Mouse (Mus musculus) thymus, adult 2 months (tissue): ENCODE measurements around the gene Tas1r2. TPM values are rescaled to one million over a fixed set of nuclear protein-coding genes. Genes with fewer than 3 reads are reported as not detected.

Experiments
- DNase-seq: peaks from one replicate; pipeline ENCODE4 v3.0.0; 2021
- H3K27ac ChIP-seq: fragments of 200-500 bp; 2 replicates; pipeline ENCODE4 v1.5.1; 2012; ENCODE audit warnings: low read length, control low read depth; ENCODE audit not compliant: control insufficient read depth, insufficient read depth
- H3K27me3 ChIP-seq: fragments of 200-500 bp; 2 replicates; pipeline ENCODE4 v1.6.1; 2012; ENCODE audit warnings: mild to moderate bottlenecking, low read length, moderate library complexity, mixed read lengths; ENCODE audit not compliant: control insufficient read depth, insufficient read depth
- H3K36me3 ChIP-seq: fragments of 200-500 bp; 2 replicates; pipeline ENCODE4 v1.6.1; 2012; ENCODE audit warnings: mild to moderate bottlenecking, low read length, moderate library complexity; ENCODE audit not compliant: control insufficient read depth, insufficient read depth
- H3K4me1 ChIP-seq: fragments of 200-500 bp; replicated peaks from 2 replicates; pipeline ENCODE4 v1.6.1; 2012; ENCODE audit warnings: low read length; ENCODE audit not compliant: control insufficient read depth, insufficient read depth
- H3K4me3 ChIP-seq: fragments of 200-500 bp; 2 replicates; pipeline ENCODE4 v1.5.1; 2012; ENCODE audit warnings: mild to moderate bottlenecking, low read length, control low read depth, moderate library complexity; ENCODE audit not compliant: control insufficient read depth, insufficient read depth
- CTCF ChIP-seq: fragments of 200-500 bp; IDR thresholded peaks from 2 replicates; pipeline ENCODE4 v1.5.1; 2012; ENCODE audit warnings: mild to moderate bottlenecking, control low read depth, low read length, moderate library complexity, borderline replicate concordance; ENCODE audit not compliant: control insufficient read depth, poor library complexity, insufficient read depth; ENCODE audit errors: extremely low read depth
- POLR2A ChIP-seq: fragments of 200-500 bp; IDR thresholded peaks from 2 replicates; pipeline ENCODE4 v1.6.1; 2012; ENCODE audit warnings: mild to moderate bottlenecking, low read length, control low read depth, moderate library complexity; ENCODE audit not compliant: control insufficient read depth, poor library complexity, insufficient read depth; ENCODE audit errors: extremely low read depth
- WGBS: fragments of 180-500 bp; shearing (Covaris S2); methylation state at CpG from one replicate; pipeline ENCODE4 v1.1.7; 2018; 5-methylcytosine and 5-hydroxymethylcytosine counted together
- polyA plus RNA-seq: library from polyadenylated mRNA; depleted of rRNA; stranded (reverse); fragments of >200 nt; gene quantifications from 2 replicates; pipeline ENCODE4 v1.2.3, GENCODE M21; 2012; rRNA removed

The Tas1r2 gene
- polyA plus RNA-seq = 0.05 and 0.17 TPM in 2 replicates

GRCm38 (mm10) chr4:139653238-139653637, at the start of gene Tas1r2:
Gene Tas1r2 (plus strand): TSS chr4:139653538.
- TF ChIP-seq POLR2A = no peak
- no peak for TF ChIP-seq CTCF
- no peak for DNase-seq
- H3K36me3 ChIP-seq = no peaks in the 10 kb centered on the region
- WGBS = 91% methylated on average over 8 of the region's 8 CpGs
- H3K27ac ChIP-seq = no peak within 1 kb of the TSS
- no peaks in the 10 kb centered on the region for H3K4me1 ChIP-seq
- no peaks in the 10 kb centered on the region for H3K27me3 ChIP-seq
- no peak within 1 kb of the TSS for H3K4me3 ChIP-seq

- Histone ChIP-seq H3K4me3 (no peak overlapping the region), H3K27ac (no peak overlapping the region), H3K4me1 (peaks cover 45% of the 10 kb centered on the region), H3K36me3 (no peaks in the 10 kb centered on the region), H3K27me3 (no peaks in the 10 kb centered on the region)
- DNase-seq = no peak
- 80% methylated on average over 11 of the region's 11 CpGs for WGBS
- TF ChIP-seq POLR2A = no peak
- no peak for TF ChIP-seq CTCF
Observed at GRCm38 (mm10) chr4:139605216-139605615, 48.1 kb upstream of the Tas1r2 start.

GRCm38 (mm10) chr4:139606732-139607131, 46.6 kb upstream of the Tas1r2 start:
- H3K27me3 ChIP-seq = no peaks in the 10 kb centered on the region
- no peak overlapping the region for H3K27ac ChIP-seq
- DNase-seq = no peak
- no peak overlapping the region for H3K4me3 ChIP-seq
- WGBS = 94% methylated on average over 5 of the region's 5 CpGs
- no peaks in the 10 kb centered on the region for H3K36me3 ChIP-seq
- H3K4me1 ChIP-seq = peaks cover 40% of the 10 kb centered on the region
- no peak for TF ChIP-seq POLR2A
- TF ChIP-seq CTCF = no peak

DNA sequence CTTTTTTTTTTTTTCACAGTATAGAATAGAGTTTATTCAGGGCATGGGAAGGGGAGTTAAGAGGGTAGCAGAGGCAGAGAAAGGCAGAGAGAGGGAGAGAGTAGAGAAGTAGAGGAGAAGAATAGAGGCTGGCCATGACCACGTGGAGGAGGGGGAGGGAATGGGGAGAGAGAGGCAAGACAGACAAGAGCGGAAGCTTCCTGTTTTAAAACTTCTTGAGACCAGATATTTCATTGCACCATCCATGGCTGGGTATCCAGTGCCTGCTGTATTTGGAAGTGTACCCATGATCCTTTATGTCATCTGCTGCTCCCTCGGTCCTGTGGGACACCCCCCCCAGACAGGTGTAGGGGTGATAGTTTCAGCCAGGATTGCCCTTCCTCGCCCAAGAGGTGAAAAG, 44.4 kb upstream of the Tas1r2 start:
- 53% methylated on average over 4 of the region's 4 CpGs for WGBS
- DNase-seq = no peak
- Histone ChIP-seq H3K27ac (no peak overlapping the region), H3K4me3 (no peak overlapping the region), H3K36me3 (no peaks in the 10 kb centered on the region), H3K4me1 (peaks cover 28% of the 10 kb centered on the region), H3K27me3 (no peaks in the 10 kb centered on the region)
- TF ChIP-seq CTCF (no peak), POLR2A (no peak)

- H3K4me3 ChIP-seq = no peak overlapping the region
- no peaks in the 10 kb centered on the region for H3K36me3 ChIP-seq
- no peak overlapping the region for H3K27ac ChIP-seq
- no peak for DNase-seq
- no peaks in the 10 kb centered on the region for H3K27me3 ChIP-seq
- TF ChIP-seq POLR2A = no peak
- no peak for TF ChIP-seq CTCF
- peaks cover 27% of the 10 kb centered on the region for H3K4me1 ChIP-seq
- 72% methylated on average over 6 of the region's 6 CpGs for WGBS
Observed at GRCm38 (mm10) chr4:139610954-139611353, 42.4 kb upstream of the Tas1r2 start.

GRCm38 (mm10) chr4:139611542-139611953, 41.8 kb upstream of the Tas1r2 start:
- Histone ChIP-seq H3K4me1 (peaks cover 24% of the 10 kb centered on the region), H3K27ac (no peak overlapping the region), H3K36me3 (no peaks in the 10 kb centered on the region), H3K27me3 (no peaks in the 10 kb centered on the region), H3K4me3 (peak overlapping the region; percentile 33; the same call in 1 of the 2 replicates)
- TF ChIP-seq POLR2A (no peak), CTCF (peak; percentile 90; the same call in 1 of the 2 replicates)
- peak; percentile 77 for DNase-seq
- 4% methylated on average over 10 of the region's 10 CpGs for whole genome bisulfite sequencing
